Mouse (Mus musculus): Measurements from ENCODE around the gene Cnn1.

DNA sequence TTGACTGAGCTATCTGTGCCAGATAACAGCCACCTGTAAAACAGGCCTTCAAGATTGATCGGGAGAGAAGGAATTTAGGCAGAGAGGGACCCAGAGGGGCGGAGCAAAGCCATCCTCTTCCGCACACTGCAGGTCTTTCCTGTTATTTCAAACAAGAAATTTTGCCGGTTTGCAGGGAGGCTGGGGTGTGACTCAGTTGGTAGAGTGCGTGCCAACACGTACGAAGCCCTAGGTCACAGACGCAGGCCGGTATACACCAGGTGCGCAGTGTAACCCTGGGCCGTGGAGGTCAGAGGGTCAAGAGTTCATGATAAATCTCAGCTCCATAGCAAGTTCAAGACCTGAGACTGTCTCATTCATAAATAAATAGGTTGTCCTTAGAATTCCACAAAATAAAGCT is 33.2 kb downstream of the Cnn1 start:
- no peak for TF ChIP-seq CTCF (IDR thresholded peaks at IDR 0.05; ENCODE audit: low read depth)
- no peak for TF ChIP-seq EP300 (IDR thresholded peaks at IDR 0.05; ENCODE audit: low read depth)

Measured in heart, postnatal 0 days (tissue).